In the genomic region with DNA sequence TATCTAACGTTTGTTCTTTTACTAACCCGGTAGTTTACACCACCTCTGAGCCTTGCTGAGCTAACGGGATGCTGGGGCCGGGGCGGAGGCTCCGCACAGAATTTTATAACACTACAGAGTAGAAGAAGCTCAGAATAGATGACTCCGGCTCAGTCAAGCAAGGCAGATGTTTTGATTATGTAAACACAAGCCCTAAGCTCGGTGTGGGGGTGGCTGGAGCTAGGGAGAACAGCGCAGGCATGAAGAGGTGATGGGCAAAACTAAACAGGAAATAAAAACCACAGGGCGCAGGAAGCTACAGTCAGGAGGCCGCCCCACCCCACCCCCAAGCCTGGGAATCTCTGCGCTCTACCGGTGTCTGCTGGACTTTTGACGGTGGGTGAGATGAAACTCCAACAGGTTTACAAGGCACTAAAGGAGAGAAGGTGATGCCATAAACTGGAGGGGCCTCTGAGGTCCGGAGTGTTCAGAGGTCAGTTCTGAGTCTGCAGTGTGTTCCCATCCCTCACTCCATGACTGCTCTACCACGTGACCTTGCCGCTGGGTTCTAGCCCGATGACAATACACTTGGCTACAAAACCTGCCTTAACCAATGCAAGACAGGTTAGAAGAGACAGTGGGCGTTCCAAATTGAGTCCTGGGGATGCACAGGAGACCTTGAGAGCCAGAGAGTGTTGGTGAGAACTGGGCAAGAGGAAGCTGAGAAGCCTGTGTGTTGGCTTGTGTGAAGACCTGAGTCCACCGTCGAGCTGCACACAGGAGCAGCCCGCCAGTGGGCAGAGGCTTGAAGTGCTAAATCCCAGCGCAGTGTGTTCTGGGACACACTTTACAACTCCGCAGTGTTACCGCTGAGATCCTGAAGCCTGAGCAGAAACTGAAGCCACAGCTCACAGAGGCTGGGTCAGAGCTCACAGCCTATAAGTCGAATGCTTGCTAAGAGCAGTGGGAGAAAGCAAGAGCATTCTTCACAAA, we compare ENCODE assay signal across 10 mouse cellular contexts.
DNase-seq lines count a peak whose midpoint lies in the region; ATAC-seq and TF ChIP-seq lines count a peak whose summit lies in the region.
"Had no signal": no experiment of that assay in that cellular context is flagged by ENCODE, and none has a peak within 500 bp of the region (broad histone marks: within the 10 kb centered on the region; RNA-seq: fewer than 3 reads in every experiment).

No protein-coding gene starts in this region.

- no peak overlapping the region for H3K27ac ChIP-seq in stomach, embryonic 15.5 days
- H3K27ac ChIP-seq in stomach, postnatal 0 days (replicated peaks), result no peak overlapping the region
- H3K27ac ChIP-seq: heart, embryonic 15.5 days; midbrain, embryonic 13.5 days had no signal

- H3K4me1 ChIP-seq in stomach, embryonic 15.5 days, result 0 out of 2 replicates have a peak, but pooled peaks cover 4% of the 10 kb centered on the region
- no peaks in the 10 kb centered on the region for H3K4me1 ChIP-seq in stomach, postnatal 0 days (replicated peaks; ENCODE audit: control insufficient read depth, insufficient read depth)
- H3K4me1 ChIP-seq: heart, embryonic 15.5 days; midbrain, embryonic 13.5 days had no signal

- no peak for TF ChIP-seq EP300 in stomach, postnatal 0 days (optimal IDR thresholded peaks at IDR 0.05)

- H3K9ac ChIP-seq in stomach, embryonic 15.5 days, result no peak overlapping the region
- no peak overlapping the region for H3K9ac ChIP-seq in stomach, postnatal 0 days (ENCODE audit: low read length)
- H3K9ac ChIP-seq: heart, embryonic 15.5 days; midbrain, embryonic 13.5 days had no signal

- no peak overlapping the region for H3K4me3 ChIP-seq in stomach, embryonic 15.5 days (replicated peaks)
- H3K4me3 ChIP-seq in stomach, postnatal 0 days (ENCODE audit: low read depth, low read length), result no peak overlapping the region
- H3K4me3 ChIP-seq: heart, embryonic 15.5 days; midbrain, embryonic 13.5 days had no signal

- no peaks in the 10 kb centered on the region for H3K36me3 ChIP-seq in stomach, embryonic 15.5 days
- H3K36me3 ChIP-seq in stomach, postnatal 0 days (ENCODE audit: control insufficient read depth, insufficient read depth, low read length), result no peaks in the 10 kb centered on the region
- H3K36me3 ChIP-seq: heart, embryonic 15.5 days; midbrain, embryonic 13.5 days had no signal

- 45% methylated on average over 26 of the region's 26 CpGs for WGBS in stomach, embryonic 15.5 days
- 50% methylated on average over 26 of the region's 26 CpGs for WGBS in stomach, postnatal 0 days

- H3K27me3 ChIP-seq in stomach, embryonic 15.5 days (replicated peaks), result no peaks in the 10 kb centered on the region
- no peaks in the 10 kb centered on the region for H3K27me3 ChIP-seq in stomach, postnatal 0 days (ENCODE audit: control insufficient read depth, insufficient read depth, low read length)
- H3K27me3 ChIP-seq: heart, embryonic 15.5 days; midbrain, embryonic 13.5 days had no signal

- peak; percentile 27; the same call in 1 of the 2 replicates for ATAC-seq in stomach, embryonic 15.5 days (ENCODE audit: insufficient read depth, low FRiP score, low read depth)
- ATAC-seq in stomach, postnatal 0 days (ENCODE audit: low FRiP score, low TSS enrichment), result no peak
- ATAC-seq: midbrain, embryonic 13.5 days had no signal

- peak overlapping the region; percentile 29; the same call in 1 of the 2 replicates for H3K4me2 ChIP-seq in stomach, embryonic 15.5 days
- no peak overlapping the region for H3K4me2 ChIP-seq in stomach, postnatal 0 days (replicated peaks; ENCODE audit: low read depth)
- H3K4me2 ChIP-seq: heart, embryonic 15.5 days; midbrain, embryonic 13.5 days had no signal

- TF ChIP-seq CTCF in stomach, postnatal 0 days (IDR thresholded peaks at IDR 0.05; ENCODE audit: low read depth), result no peak

- H3K9me3 ChIP-seq in stomach, embryonic 15.5 days, result no peaks in the 10 kb centered on the region
- H3K9me3 ChIP-seq in stomach, postnatal 0 days (ENCODE audit: control insufficient read depth, low read length), result no peaks in the 10 kb centered on the region
- H3K9me3 ChIP-seq: heart, embryonic 15.5 days; midbrain, embryonic 13.5 days had no signal

- DNase-seq in stomach, postnatal 0 days (ENCODE audit: low spot score), result no peak
- peak; percentile 24 to 25 for DNase-seq in frontal cortex, postnatal 14 days (ENCODE audit: low spot score in 2 of 2)
- peak; percentile 18 to 61 for DNase-seq in kidney, postnatal 25 days
- peak; percentile 35 to 59 for DNase-seq in lung, postnatal 4 days
- no peak for DNase-seq in adrenal gland, postnatal 4 days (ENCODE audit: low spot score in 2 of 2)
- DNase-seq in spleen, adult 12 weeks (ENCODE audit: low spot score), result no peak
- DNase-seq in adrenal gland, adult 18-20 months (ENCODE audit: low spot score in 2 of 2), result no peak

Comparison
In these comparisons a context has a peak if more than half of its experiments do, and no peak if none do; other contexts are left out.
1. DNase-seq: peak in frontal cortex, postnatal 14 days (2 of 2), kidney, postnatal 25 days (2 of 2) and lung, postnatal 4 days (2 of 2); none in stomach, postnatal 0 days (single experiment), adrenal gland, postnatal 4 days (0 of 2), spleen, adult 12 weeks (single experiment) and adrenal gland, adult 18-20 months (0 of 2).